Mouse (Mus musculus): Measurements from ENCODE around the gene Tmem240. TPM values are rescaled to one million over a fixed set of nuclear protein-coding genes. Genes with fewer than 3 reads are reported as not detected.
A peak's percentile ranks its signal among the peaks of the same experiment; 100 is the strongest.

Tmem240 gene
- polyA plus RNA-seq, 1 experiment from 2014 or later = 0.39 TPM

GRCm38 (mm10) chr4:155745136-155745535 is 10.5 kb downstream of the Tmem240 start:
- H3K4me1 ChIP-seq (replicated peaks; ENCODE audit: control insufficient read depth, insufficient read depth) = no peaks in the 10 kb centered on the region
- DNase-seq (ENCODE audit: low spot score) (no peak), ATAC-seq (ENCODE audit: low FRiP score, low TSS enrichment) (no peak)
- TF ChIP-seq CTCF (IDR thresholded peaks at IDR 0.05; ENCODE audit: low read depth) (no peak), EP300 (optimal IDR thresholded peaks at IDR 0.05) (no peak)
- H3K9ac ChIP-seq (ENCODE audit: low read length) = no peak overlapping the region
- 88% methylated on average over 5 of the region's 5 CpGs for WGBS
- H3K9me3 ChIP-seq (ENCODE audit: control insufficient read depth, low read length) = no peaks in the 10 kb centered on the region
- H3K36me3 ChIP-seq (ENCODE audit: control insufficient read depth, insufficient read depth, low read length) = peaks cover 23% of the 10 kb centered on the region
- H3K27me3 ChIP-seq (ENCODE audit: control insufficient read depth, insufficient read depth, low read length) = no peaks in the 10 kb centered on the region
- no peak overlapping the region for H3K27ac ChIP-seq (replicated peaks)
- H3K4me3 ChIP-seq (ENCODE audit: low read depth, low read length) = no peak overlapping the region
- no peak overlapping the region for H3K4me2 ChIP-seq (replicated peaks; ENCODE audit: low read depth)

- DNase-seq (ENCODE audit: low spot score) = no peak
- H3K4me2 ChIP-seq (replicated peaks; ENCODE audit: low read depth) = no peak overlapping the region
- no peaks in the 10 kb centered on the region for H3K4me1 ChIP-seq (replicated peaks; ENCODE audit: control insufficient read depth, insufficient read depth)
- H3K9ac ChIP-seq (ENCODE audit: low read length) = no peak overlapping the region
- no peak overlapping the region for H3K4me3 ChIP-seq (ENCODE audit: low read depth, low read length)
- TF ChIP-seq EP300 (optimal IDR thresholded peaks at IDR 0.05) = no peak
- no peak for TF ChIP-seq CTCF (IDR thresholded peaks at IDR 0.05; ENCODE audit: low read depth)
- no peak overlapping the region for H3K27ac ChIP-seq (replicated peaks)
- ATAC-seq (ENCODE audit: low FRiP score, low TSS enrichment) = no peak
- H3K27me3 ChIP-seq (ENCODE audit: control insufficient read depth, insufficient read depth, low read length) = no peaks in the 10 kb centered on the region
- 83% methylated on average over 8 of the region's 8 CpGs for WGBS
- H3K9me3 ChIP-seq (ENCODE audit: control insufficient read depth, low read length) = no peaks in the 10 kb centered on the region
- peaks cover 27% of the 10 kb centered on the region for H3K36me3 ChIP-seq (ENCODE audit: control insufficient read depth, insufficient read depth, low read length)
Measured at GRCm38 (mm10) chr4:155746036-155746548, 11.5 kb downstream of the Tmem240 start.

- no peak overlapping the region for H3K9ac ChIP-seq (ENCODE audit: low read length)
- H3K4me1 ChIP-seq (replicated peaks; ENCODE audit: control insufficient read depth, insufficient read depth) = no peaks in the 10 kb centered on the region
- no peak overlapping the region for H3K4me2 ChIP-seq (replicated peaks; ENCODE audit: low read depth)
- H3K4me3 ChIP-seq (ENCODE audit: low read depth, low read length) = no peak overlapping the region
- no peak for DNase-seq (ENCODE audit: low spot score)
- no peak overlapping the region for H3K27ac ChIP-seq (replicated peaks)
- no peaks in the 10 kb centered on the region for H3K9me3 ChIP-seq (ENCODE audit: control insufficient read depth, low read length)
- peak; percentile 16; the same call in 1 of the 2 replicates for ATAC-seq (ENCODE audit: low FRiP score, low TSS enrichment)
- H3K27me3 ChIP-seq (ENCODE audit: control insufficient read depth, insufficient read depth, low read length) = no peaks in the 10 kb centered on the region
- TF ChIP-seq EP300 (optimal IDR thresholded peaks at IDR 0.05) = no peak
- no peak for TF ChIP-seq CTCF (IDR thresholded peaks at IDR 0.05; ENCODE audit: low read depth)
- 90% methylated on average over 17 of the region's 17 CpGs for whole genome bisulfite sequencing
- H3K36me3 ChIP-seq (ENCODE audit: control insufficient read depth, insufficient read depth, low read length) = peaks cover 27% of the 10 kb centered on the region
Measured at GRCm38 (mm10) chr4:155746575-155747490, 12.2 kb downstream of the Tmem240 start.

- H3K4me3 ChIP-seq (ENCODE audit: low read depth, low read length) = no peak overlapping the region
- DNase-seq (ENCODE audit: low spot score) (no peak), ATAC-seq (ENCODE audit: low FRiP score, low TSS enrichment) (no peak)
- H3K4me2 ChIP-seq (replicated peaks; ENCODE audit: low read depth) = no peak overlapping the region
- WGBS = 88% methylated on average over 12 of the region's 12 CpGs
- H3K9me3 ChIP-seq (ENCODE audit: control insufficient read depth, low read length) = no peaks in the 10 kb centered on the region
- H3K27ac ChIP-seq (replicated peaks) = no peak overlapping the region
- no peak for TF ChIP-seq EP300 (optimal IDR thresholded peaks at IDR 0.05)
- no peak for TF ChIP-seq CTCF (IDR thresholded peaks at IDR 0.05; ENCODE audit: low read depth)
- peaks cover 20% of the 10 kb centered on the region for H3K36me3 ChIP-seq (ENCODE audit: control insufficient read depth, insufficient read depth, low read length)
- H3K27me3 ChIP-seq (ENCODE audit: control insufficient read depth, insufficient read depth, low read length) = no peaks in the 10 kb centered on the region
- H3K4me1 ChIP-seq (replicated peaks; ENCODE audit: control insufficient read depth, insufficient read depth) = no peaks in the 10 kb centered on the region; the same call in 1 of the 2 replicates
- H3K9ac ChIP-seq (ENCODE audit: low read length) = no peak overlapping the region
Measured at GRCm38 (mm10) chr4:155757011-155757410, 22.4 kb downstream of the Tmem240 start.

- Histone ChIP-seq H3K36me3 (ENCODE audit: control insufficient read depth, insufficient read depth, low read length) (peaks cover 8% of the 10 kb centered on the region), H3K27ac (replicated peaks) (peak overlapping the region; percentile 56; the same call in 1 of the 2 replicates), H3K9me3 (ENCODE audit: control insufficient read depth, low read length) (no peaks in the 10 kb centered on the region), H3K9ac (ENCODE audit: low read length) (peak overlapping the region; percentile 79), H3K27me3 (ENCODE audit: control insufficient read depth, insufficient read depth, low read length) (no peaks in the 10 kb centered on the region), H3K4me3 (ENCODE audit: low read depth, low read length) (peak overlapping the region; percentile 68), H3K4me2 (replicated peaks; ENCODE audit: low read depth) (peak overlapping the region; percentile 92), H3K4me1 (replicated peaks; ENCODE audit: control insufficient read depth, insufficient read depth) (no peaks in the 10 kb centered on the region; the same call in 1 of the 2 replicates)
- peak; percentile 41; the same call in 1 of the 2 replicates for ATAC-seq (ENCODE audit: low FRiP score, low TSS enrichment)
- TF ChIP-seq CTCF (IDR thresholded peaks at IDR 0.05; ENCODE audit: low read depth) (peak; percentile 62), EP300 (optimal IDR thresholded peaks at IDR 0.05) (no peak)
- peak; percentile 58 for DNase-seq (ENCODE audit: low spot score)
- WGBS = 1% methylated on average over 10 of the region's 10 CpGs
Measured at GRCm38 (mm10) chr4:155759862-155760612, 25.4 kb downstream of the Tmem240 start.

All from stomach, postnatal 0 days (tissue).